Mouse (Mus musculus): ENCODE measurements around the gene Setd5. TPM values are rescaled to one million over a fixed set of nuclear protein-coding genes. Genes with fewer than 3 reads are reported as not detected.

Setd5 gene
- polyA plus RNA-seq (2014; fragmentation: Illumina TruSeq; extraction: RNeasy Lipid Tissue Mini Kit (QIAGEN cat#74804); ENCODE audit: low replicate concordance): 76.9 TPM

GRCm38 (mm10) chr6:113076686-113077516 lies at the start of gene Setd5:
Gene Setd5, plus strand, starts transcription at chr6:113077365.

GRCm38 (mm10) chr6:113046041-113046975 lies 30.9 kb upstream of the Setd5 start, which contains the start of gene Thumpd3:
Gene Thumpd3, plus strand, starts transcription at chr6:113046225.

GRCm38 (mm10) chr6:113194841-113195595 lies 117.9 kb downstream of the Setd5 start, which contains the start of gene Lhfpl4:
Gene Lhfpl4, minus strand, starts transcription at chr6:113195384.

Other genes starting within 250 kb of the Setd5 start
- gene Srgap3, start 130.1 kb upstream of the Setd5 start, polyA plus RNA-seq (2014; fragmentation: Illumina TruSeq; extraction: RNeasy Lipid Tissue Mini Kit (QIAGEN cat#74804); ENCODE audit: low replicate concordance): 1.0 TPM
- gene Thumpd3, start 31.1 kb upstream of the Setd5 start, polyA plus RNA-seq (2014; fragmentation: Illumina TruSeq; extraction: RNeasy Lipid Tissue Mini Kit (QIAGEN cat#74804); ENCODE audit: low replicate concordance): 104 TPM
- gene Lhfpl4, start 118.0 kb downstream of the Setd5 start, polyA plus RNA-seq (2014; fragmentation: Illumina TruSeq; extraction: RNeasy Lipid Tissue Mini Kit (QIAGEN cat#74804); ENCODE audit: low replicate concordance): not detected
- 12.6 TPM for gene Mtmr14, start 160.5 kb downstream of the Setd5 start, polyA plus RNA-seq (2014; fragmentation: Illumina TruSeq; extraction: RNeasy Lipid Tissue Mini Kit (QIAGEN cat#74804); ENCODE audit: low replicate concordance)
- not detected for gene Cpne9, start 204.9 kb downstream of the Setd5 start, polyA plus RNA-seq (2014; fragmentation: Illumina TruSeq; extraction: RNeasy Lipid Tissue Mini Kit (QIAGEN cat#74804); ENCODE audit: low replicate concordance)
- gene Brpf1, start 229.8 kb downstream of the Setd5 start, polyA plus RNA-seq (2014; fragmentation: Illumina TruSeq; extraction: RNeasy Lipid Tissue Mini Kit (QIAGEN cat#74804); ENCODE audit: low replicate concordance): 3.4 TPM
- 2.3 TPM for gene Ogg1, start 249.6 kb downstream of the Setd5 start, polyA plus RNA-seq (2014; fragmentation: Illumina TruSeq; extraction: RNeasy Lipid Tissue Mini Kit (QIAGEN cat#74804); ENCODE audit: low replicate concordance)

Measured in small intestine, adult 10 weeks (tissue).